Mouse (Mus musculus) liver, postnatal 0 days (tissue): ENCODE results near the gene Hnrnpdl.

Experiments used
- CTCF ChIP-seq: sonication (generic); IDR thresholded peaks from 2 replicates; pipeline ENCODE4 v1.5.1; 2016; ENCODE audit warnings: antibody characterized with exemption, low read depth
- EP300 ChIP-seq: IDR thresholded peaks from 2 replicates; pipeline ENCODE4 v1.6.1; 2016; ENCODE audit warnings: antibody characterized with exemption, low read depth, mild to moderate bottlenecking

DNA sequence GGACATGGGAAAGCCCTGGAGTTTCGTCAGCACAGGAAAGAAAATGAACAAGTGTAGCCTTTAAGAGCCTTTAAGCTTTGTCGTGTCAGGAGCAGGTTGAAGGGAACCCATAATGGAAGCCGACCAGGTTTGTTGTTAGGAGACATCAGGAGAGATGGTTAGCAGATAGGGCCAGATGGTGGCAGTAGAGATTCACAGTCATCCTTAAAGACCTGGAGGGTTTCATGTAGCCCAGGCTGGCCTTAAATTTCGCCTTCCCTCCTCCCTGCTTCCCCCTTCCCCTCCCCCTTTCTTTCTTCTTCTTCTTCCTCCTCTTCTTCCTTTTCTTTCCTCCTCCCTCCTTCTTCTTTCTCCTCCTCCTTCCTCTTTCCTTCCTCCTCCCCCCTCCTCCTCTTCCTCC lies 35.1 kb upstream of the Hnrnpdl start:
- TF ChIP-seq CTCF = peak; percentile 41
- TF ChIP-seq EP300 = no peak
